Mouse (Mus musculus) duodenum, adult 2 months (tissue): ENCODE results near the gene Olfr1253. TPM values are rescaled to one million over a fixed set of nuclear protein-coding genes. Genes with fewer than 3 reads are reported as not detected.

Experiments used
- polyA plus RNA-seq: library from polyadenylated mRNA; depleted of rRNA; stranded (reverse); fragments of >200 nt; gene quantifications from 2 replicates; pipeline ENCODE4 v1.2.3, GENCODE M21; 2012; ENCODE audit warnings: low replicate concordance; rRNA removed

Gene Olfr1253
- polyA plus RNA-seq = not detected in 2 replicates

DNA sequence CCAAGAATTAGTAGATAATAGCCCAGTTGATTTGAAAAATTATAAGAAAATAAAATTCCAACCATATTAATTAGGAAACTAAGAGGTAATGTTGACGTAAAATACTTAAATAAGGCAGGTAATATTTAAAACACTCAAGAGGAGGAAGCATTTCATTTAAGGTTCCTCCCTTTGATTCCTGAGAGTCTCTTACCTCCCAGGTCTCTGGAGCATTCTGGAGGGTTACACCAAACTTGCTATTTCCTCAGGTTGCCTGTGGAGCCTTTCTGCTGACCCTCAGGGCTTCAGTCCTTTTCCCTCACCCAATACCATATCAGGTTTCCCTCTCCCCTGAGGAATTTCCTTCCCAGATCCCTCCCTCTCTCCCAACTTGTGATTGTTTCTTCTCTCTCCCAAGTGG, at the start of gene Olfr1253:
Olfr1253 (minus strand) TSS at position 101 of the 400 bp plus-strand sequence.

DNA sequence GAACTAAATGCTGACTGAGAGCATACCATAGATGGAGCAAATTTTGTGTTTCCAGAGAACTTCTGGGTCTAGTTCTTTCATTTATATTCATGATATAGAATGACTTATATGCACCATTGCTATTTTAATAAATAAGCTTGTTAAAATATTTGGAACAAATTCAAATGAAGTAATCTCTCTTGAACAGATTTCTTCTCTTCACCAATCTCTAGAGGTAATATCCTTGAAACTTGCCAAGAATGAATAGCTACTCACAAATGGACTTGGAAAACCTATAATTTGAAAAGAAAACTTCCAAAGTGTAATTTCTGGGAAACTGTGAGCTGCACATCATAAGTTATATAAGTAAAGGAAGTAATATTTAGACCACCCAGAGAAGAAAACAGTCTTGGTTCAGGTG, 36.6 kb upstream of the Olfr1253 start, which contains the start of gene Olfr1254:
Olfr1254 (minus strand) TSS at position 101 of the 400 bp plus-strand sequence.

DNA sequence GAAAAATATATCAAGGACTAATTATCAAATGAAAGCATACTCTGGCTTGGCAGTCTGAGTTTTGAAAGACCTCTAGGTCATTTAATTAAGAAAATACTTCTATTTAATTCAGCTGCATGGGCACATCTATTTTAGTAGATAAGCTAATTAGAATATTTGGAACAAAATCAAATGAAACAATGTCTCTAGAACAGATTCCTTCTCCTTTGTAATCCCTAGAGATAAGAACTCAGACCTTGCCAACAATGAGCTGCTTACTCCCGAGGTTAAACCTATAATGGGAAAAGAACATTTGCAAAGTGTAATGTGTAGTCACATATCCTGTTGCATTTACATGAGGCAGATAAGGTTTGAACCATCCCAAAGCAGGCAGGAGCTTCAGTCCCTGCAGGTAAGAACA, 32.0 kb downstream of the Olfr1253 start, which contains the start of gene Olfr1252:
Olfr1252 (minus strand) TSS at position 101 of the 400 bp plus-strand sequence.

Other genes starting within 250 kb of the Olfr1253 start
- gene Olfr1243, start 225.6 kb downstream of the Olfr1253 start, polyA plus RNA-seq = not detected in 2 replicates
- gene Olfr1245, start 178.6 kb downstream of the Olfr1253 start, polyA plus RNA-seq = not detected in 2 replicates
- gene Olfr1246, start 163.9 kb downstream of the Olfr1253 start, polyA plus RNA-seq = not detected in 2 replicates
- gene Olfr1247, start 143.0 kb downstream of the Olfr1253 start, polyA plus RNA-seq = not detected in 2 replicates
- not detected in 2 replicates for gene Olfr1248, start 138.8 kb downstream of the Olfr1253 start, polyA plus RNA-seq
- not detected in 2 replicates for gene Olfr1249, start 122.1 kb downstream of the Olfr1253 start, polyA plus RNA-seq
- gene Olfr1250, start 95.6 kb downstream of the Olfr1253 start, polyA plus RNA-seq = not detected in 2 replicates
- not detected in 2 replicates for gene Olfr1251, start 85.2 kb downstream of the Olfr1253 start, polyA plus RNA-seq
- gene Olfr1252, start 32.1 kb downstream of the Olfr1253 start, polyA plus RNA-seq = not detected in 2 replicates
- gene Olfr1254, start 36.5 kb upstream of the Olfr1253 start, polyA plus RNA-seq = not detected in 2 replicates
- gene Olfr1255, start 55.0 kb upstream of the Olfr1253 start, polyA plus RNA-seq = not detected in 2 replicates
- not detected in 2 replicates for gene Olfr1256, start 84.5 kb upstream of the Olfr1253 start, polyA plus RNA-seq
- not detected in 2 replicates for gene Olfr48, start 91.1 kb upstream of the Olfr1253 start, polyA plus RNA-seq
- not detected in 2 replicates for gene Olfr1257, start 121.3 kb upstream of the Olfr1253 start, polyA plus RNA-seq
- gene Olfr1258, start 170.2 kb upstream of the Olfr1253 start, polyA plus RNA-seq = not detected in 2 replicates
- not detected in 2 replicates for gene Olfr1259, start 191.6 kb upstream of the Olfr1253 start, polyA plus RNA-seq
- gene Olfr1260, start 217.2 kb upstream of the Olfr1253 start, polyA plus RNA-seq = not detected in 2 replicates
- not detected in 2 replicates for gene Olfr1261, start 234.1 kb upstream of the Olfr1253 start, polyA plus RNA-seq
- not detected in 2 replicates for gene Olfr1262, start 243.1 kb upstream of the Olfr1253 start, polyA plus RNA-seq